Comparison of ENCODE assay signal across 24 mouse cellular contexts in the genomic region with DNA sequence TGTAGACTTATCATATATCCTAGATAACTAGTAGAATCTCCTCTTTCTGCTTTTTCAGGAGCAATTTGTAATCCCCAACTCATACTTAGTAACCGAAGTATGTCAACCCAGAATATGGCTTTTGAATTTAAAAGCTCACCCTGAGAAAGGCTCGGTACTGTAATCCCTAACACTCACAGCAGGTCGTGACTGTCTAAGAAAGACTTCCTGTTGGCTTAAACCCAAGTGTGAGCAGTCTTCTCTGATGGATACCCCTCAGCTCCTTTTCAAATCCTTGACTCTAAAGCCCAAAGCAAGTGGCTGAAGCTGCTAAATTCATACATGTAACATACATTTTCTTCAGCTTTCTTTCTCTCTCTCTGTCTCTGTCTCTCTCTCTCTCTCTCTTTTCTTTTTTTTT. TPM values are rescaled to one million over a fixed set of nuclear protein-coding genes. Genes with fewer than 3 reads are reported as not detected.
"Had no signal": no experiment of that assay in that cellular context is flagged by ENCODE, and none has a peak within 500 bp of the region (broad histone marks: within the 10 kb centered on the region; RNA-seq: fewer than 3 reads in every experiment).

No protein-coding gene starts in this region.

- H3K9me3 ChIP-seq: lung, embryonic 15.5 days; midbrain, embryonic 13.5 days; midbrain, embryonic 15.5 days; neural tube, embryonic 13.5 days; neural tube, embryonic 15.5 days had no signal

- H3K9ac ChIP-seq: lung, embryonic 15.5 days; midbrain, embryonic 13.5 days; midbrain, embryonic 15.5 days; neural tube, embryonic 13.5 days; neural tube, embryonic 15.5 days had no signal

- H3K4me3 ChIP-seq: lung, embryonic 15.5 days; megakaryocyte, embryonic 14.5 days; midbrain, embryonic 13.5 days; midbrain, embryonic 15.5 days; neural tube, embryonic 13.5 days; neural tube, embryonic 15.5 days had no signal

- H3K27me3 ChIP-seq: lung, embryonic 15.5 days; midbrain, embryonic 13.5 days; midbrain, embryonic 15.5 days; neural tube, embryonic 13.5 days; neural tube, embryonic 15.5 days had no signal

- H3K27ac ChIP-seq: lung, embryonic 15.5 days; macrophage; midbrain, embryonic 13.5 days; midbrain, embryonic 15.5 days; neural tube, embryonic 13.5 days; neural tube, embryonic 15.5 days had no signal

- H3K4me1 ChIP-seq: lung, embryonic 15.5 days; megakaryocyte, embryonic 14.5 days; midbrain, embryonic 13.5 days; midbrain, embryonic 15.5 days; neural tube, embryonic 13.5 days; neural tube, embryonic 15.5 days had no signal

- DNase-seq: lung, adult 2 months; lung, postnatal 14 days; lung, postnatal 36 days; retina, postnatal 1 day; right cerebral cortex, adult 18-20 months; right cerebral cortex, postnatal 25 days; right cerebral cortex, postnatal 4 days; spleen, adult 18-20 months; thymus, adult 18-20 months; thymus, postnatal 14 days; thymus, postnatal 36 days had no signal

- ATAC-seq: lung, postnatal 0 days; midbrain, embryonic 13.5 days; midbrain, embryonic 15.5 days had no signal

- H3K36me3 ChIP-seq: lung, embryonic 15.5 days; midbrain, embryonic 13.5 days; midbrain, embryonic 15.5 days; neural tube, embryonic 13.5 days; neural tube, embryonic 15.5 days had no signal

RNA-seq across cellular contexts. Expression of gene Art2b, which starts 11.0 kb away (rescaled TPM):
- total RNA-seq: midbrain, postnatal 0 days had no signal
- polyA plus RNA-seq: lung, embryonic 15.5 days; lung, postnatal 0 days; midbrain, embryonic 11.5 days; midbrain, embryonic 13.5 days; midbrain, embryonic 15.5 days; midbrain, postnatal 0 days; neural tube, embryonic 11.5 days; neural tube, embryonic 13.5 days; neural tube, embryonic 15.5 days; stomach, embryonic 14.5 days; stomach, embryonic 16.5 days had no signal
